Mouse (Mus musculus): ENCODE measurements around the gene Dnajc21. TPM values are rescaled to one million over a fixed set of nuclear protein-coding genes. Genes with fewer than 3 reads are reported as not detected.

Gene Dnajc21
- total and polyA plus RNA-seq, 2 experiments from 2014 or later, result 10.3 to 13.8 TPM

DNA sequence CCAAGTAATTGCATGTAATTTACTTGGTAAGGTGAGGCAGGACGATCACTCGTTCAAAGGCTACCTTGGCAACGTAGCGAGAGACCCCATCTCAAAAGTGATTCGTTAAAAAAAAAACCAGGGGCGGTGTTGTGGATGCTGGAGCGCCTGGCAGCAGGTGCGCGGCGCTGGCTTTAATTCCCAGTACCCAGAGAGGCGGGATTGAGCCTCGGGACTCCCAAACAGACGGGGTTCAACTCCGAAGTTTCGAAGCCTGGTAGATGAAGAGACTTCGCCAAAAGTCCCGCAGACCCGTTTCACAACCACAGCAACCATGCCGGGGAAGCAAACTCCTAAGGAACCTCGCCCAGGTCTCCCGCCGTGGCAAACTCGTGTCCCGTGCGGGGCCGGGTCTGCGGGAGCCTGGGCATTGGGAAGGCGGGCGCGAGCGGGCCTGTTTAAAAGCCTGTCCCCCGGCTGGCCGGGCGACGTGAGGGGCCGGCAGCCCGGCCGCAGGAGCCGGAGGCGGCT is 620 bp downstream of the Dnajc21 start:
- Histone ChIP-seq H3K4me2 (ENCODE audit: low read depth) (peak overlapping the region; percentile 76), H3K9ac (peak overlapping the region; percentile 79)
- under 1% methylated on average over 40 of the region's 40 CpGs for WGBS

GRCm38 (mm10) chr15:10468761-10469160 is 1.6 kb downstream of the Dnajc21 start:
- Histone ChIP-seq H3K4me3 (ENCODE audit: low read depth, low read length) (no peak overlapping the region), H3K4me1 (ENCODE audit: insufficient read depth) (0 out of 2 replicates have a peak, but pooled peaks cover 4% of the 10 kb centered on the region), H3K9ac (no peak overlapping the region), H3K27me3 (ENCODE audit: insufficient read depth, low read length) (no peaks in the 10 kb centered on the region), H3K36me3 (ENCODE audit: insufficient read depth) (no peaks in the 10 kb centered on the region), H3K9me3 (ENCODE audit: low read length) (no peaks in the 10 kb centered on the region), H3K4me2 (ENCODE audit: low read depth) (no peak overlapping the region; the same call in 1 of the 2 replicates), H3K27ac (ENCODE audit: low read depth, low read length) (no peak overlapping the region)
- 81% methylated on average over 3 of the region's 3 CpGs for WGBS
- DNase-seq (no peak), ATAC-seq (no peak)
- TF ChIP-seq CTCF (IDR thresholded peaks at IDR 0.05; ENCODE audit: low read depth), result no peak

More for the DNA sequence above, 620 bp downstream of the Dnajc21 start:
- H3K4me3 ChIP-seq (ENCODE audit: low read depth, low read length), result peak overlapping the region; percentile 92
- no peaks in the 10 kb centered on the region for H3K9me3 ChIP-seq (ENCODE audit: low read length)
- peak overlapping the region; percentile 83 for H3K27ac ChIP-seq (ENCODE audit: low read depth, low read length)
- DNase-seq (peak; percentile 42), ATAC-seq (no peak; the same call in none of the 2 replicates)
- no peak for TF ChIP-seq CTCF (IDR thresholded peaks at IDR 0.05; ENCODE audit: low read depth)
- H3K27me3 ChIP-seq (ENCODE audit: insufficient read depth, low read length), result no peaks in the 10 kb centered on the region
- no peaks in the 10 kb centered on the region; the same call in 1 of the 2 replicates for H3K36me3 ChIP-seq (ENCODE audit: insufficient read depth)
- H3K4me1 ChIP-seq (ENCODE audit: insufficient read depth), result 0 out of 2 replicates have a peak, but pooled peaks cover 4% of the 10 kb centered on the region

GRCm38 (mm10) chr15:10464678-10465077 is 5.6 kb downstream of the Dnajc21 start:
- Histone ChIP-seq H3K27me3 (ENCODE audit: insufficient read depth, low read length) (no peaks in the 10 kb centered on the region), H3K4me3 (ENCODE audit: low read depth, low read length) (no peak overlapping the region), H3K36me3 (ENCODE audit: insufficient read depth) (peaks cover 24% of the 10 kb centered on the region), H3K9ac (no peak overlapping the region), H3K27ac (ENCODE audit: low read depth, low read length) (no peak overlapping the region), H3K4me1 (ENCODE audit: insufficient read depth) (0 out of 2 replicates have a peak, but pooled peaks cover 4% of the 10 kb centered on the region), H3K9me3 (ENCODE audit: low read length) (no peaks in the 10 kb centered on the region), H3K4me2 (ENCODE audit: low read depth) (no peak overlapping the region)
- no peak for DNase-seq
- no peak for ATAC-seq
- 97% methylated on average over 3 of the region's 3 CpGs for WGBS
- TF ChIP-seq CTCF (IDR thresholded peaks at IDR 0.05; ENCODE audit: low read depth), result no peak

DNA sequence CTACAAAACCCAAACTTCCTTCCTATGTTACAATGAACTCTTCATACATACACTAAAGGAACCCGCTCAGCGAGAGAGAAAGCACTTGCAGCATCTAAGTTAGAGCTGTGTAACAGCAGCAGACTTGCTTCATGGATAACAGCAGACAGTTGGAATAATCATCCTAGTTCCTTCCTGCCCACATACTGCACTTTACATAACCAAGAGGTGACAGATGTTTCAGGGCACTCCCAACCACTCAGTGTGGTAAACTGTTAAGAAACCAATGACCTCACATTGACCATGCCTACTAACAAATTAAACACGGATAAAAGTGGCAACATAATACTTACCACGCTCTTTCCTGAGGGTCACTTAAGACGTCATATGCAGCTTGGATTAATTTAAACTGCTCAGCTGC is 6.8 kb downstream of the Dnajc21 start:
- no peak for TF ChIP-seq CTCF (IDR thresholded peaks at IDR 0.05; ENCODE audit: low read depth)
- Histone ChIP-seq H3K9me3 (ENCODE audit: low read length) (no peaks in the 10 kb centered on the region), H3K27me3 (ENCODE audit: insufficient read depth, low read length) (no peaks in the 10 kb centered on the region), H3K27ac (ENCODE audit: low read depth, low read length) (no peak overlapping the region), H3K4me1 (ENCODE audit: insufficient read depth) (no peaks in the 10 kb centered on the region), H3K4me2 (ENCODE audit: low read depth) (no peak overlapping the region), H3K9ac (no peak overlapping the region), H3K36me3 (ENCODE audit: insufficient read depth) (peaks cover 31% of the 10 kb centered on the region), H3K4me3 (ENCODE audit: low read depth, low read length) (no peak overlapping the region)
- DNase-seq, result no peak
- WGBS, result 87% methylated on average over 5 of the region's 5 CpGs
- ATAC-seq, result no peak

DNA sequence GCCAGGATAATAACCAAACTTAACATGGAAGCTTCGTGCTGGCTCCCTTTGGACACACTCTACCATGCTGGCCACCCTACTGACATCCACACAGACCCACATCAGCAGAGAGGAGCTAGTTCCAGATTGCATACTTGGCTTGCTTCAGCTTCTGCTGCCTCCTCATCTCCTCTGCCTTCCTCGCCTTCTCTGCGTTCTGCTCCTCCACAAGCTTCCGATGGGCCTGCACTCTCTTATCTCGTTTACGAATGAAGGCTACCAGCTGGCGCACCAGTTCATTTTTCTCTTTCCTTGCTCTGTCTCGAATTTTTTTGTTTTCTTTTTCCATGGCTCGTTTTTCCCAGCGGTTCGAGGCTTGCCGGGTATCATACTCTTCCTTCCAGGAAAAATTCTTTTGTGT is 9.3 kb downstream of the Dnajc21 start:
- 89% methylated on average over 12 of the region's 12 CpGs for WGBS
- no peak for TF ChIP-seq CTCF (IDR thresholded peaks at IDR 0.05; ENCODE audit: low read depth)

GRCm38 (mm10) chr15:10447102-10447501 is 23.2 kb downstream of the Dnajc21 start:
- Histone ChIP-seq H3K4me2 (ENCODE audit: low read depth) (no peak overlapping the region), H3K27me3 (ENCODE audit: insufficient read depth, low read length) (no peaks in the 10 kb centered on the region), H3K9me3 (ENCODE audit: low read length) (no peaks in the 10 kb centered on the region), H3K27ac (ENCODE audit: low read depth, low read length) (no peak overlapping the region), H3K4me1 (ENCODE audit: insufficient read depth) (no peaks in the 10 kb centered on the region), H3K4me3 (ENCODE audit: low read depth, low read length) (no peak overlapping the region), H3K36me3 (ENCODE audit: insufficient read depth) (peaks cover 35% of the 10 kb centered on the region), H3K9ac (no peak overlapping the region)
- TF ChIP-seq CTCF (IDR thresholded peaks at IDR 0.05; ENCODE audit: low read depth), result no peak
- no peak for ATAC-seq
- 98% methylated on average over 3 of the region's 3 CpGs for WGBS
- DNase-seq, result no peak

More for the DNA sequence above, 9.3 kb downstream of the Dnajc21 start:
- Histone ChIP-seq H3K9me3 (ENCODE audit: low read length) (no peaks in the 10 kb centered on the region), H3K4me2 (ENCODE audit: low read depth) (no peak overlapping the region), H3K27ac (ENCODE audit: low read depth, low read length) (no peak overlapping the region), H3K9ac (no peak overlapping the region), H3K27me3 (ENCODE audit: insufficient read depth, low read length) (no peaks in the 10 kb centered on the region), H3K4me1 (ENCODE audit: insufficient read depth) (no peaks in the 10 kb centered on the region), H3K4me3 (ENCODE audit: low read depth, low read length) (no peak overlapping the region), H3K36me3 (ENCODE audit: insufficient read depth) (peaks cover 44% of the 10 kb centered on the region)
- DNase-seq (no peak), ATAC-seq (no peak)

- Histone ChIP-seq H3K4me2 (ENCODE audit: low read depth) (no peak overlapping the region), H3K4me1 (ENCODE audit: insufficient read depth) (no peaks in the 10 kb centered on the region), H3K4me3 (ENCODE audit: low read depth, low read length) (no peak overlapping the region)
Measured at GRCm38 (mm10) chr15:10442275-10442674, 28.0 kb downstream of the Dnajc21 start.

More at GRCm38 (mm10) chr15:10442275-10442674, 28.0 kb downstream of the Dnajc21 start:
- DNase-seq (no peak), ATAC-seq (no peak)
- peaks cover 16% of the 10 kb centered on the region; the same call in 1 of the 2 replicates for H3K36me3 ChIP-seq (ENCODE audit: insufficient read depth)
- H3K9ac ChIP-seq, result no peak overlapping the region
- H3K9me3 ChIP-seq (ENCODE audit: low read length), result no peaks in the 10 kb centered on the region
- H3K27me3 ChIP-seq (ENCODE audit: insufficient read depth, low read length), result no peaks in the 10 kb centered on the region
- TF ChIP-seq CTCF (IDR thresholded peaks at IDR 0.05; ENCODE audit: low read depth), result no peak
- no peak overlapping the region for H3K27ac ChIP-seq (ENCODE audit: low read depth, low read length)
- 46% methylated on average over 1 of the region's 1 CpGs for WGBS

Data from forebrain, postnatal 0 days (tissue).